Mouse (Mus musculus) Patski (cell line): ENCODE data around the gene Acot8. TPM values are rescaled to one million over a fixed set of nuclear protein-coding genes. Genes with fewer than 3 reads are reported as not detected.

Experiments used
- ATAC-seq: fragments of 100-300 bp; one replicate; pipeline ENCODE4 v1.8.0; 2021
- CTCF ChIA-PET: fragments of 350-600 bp; sonication (Branson Sonifier 250); formaldehyde crosslinking; loops from one replicate; lab custom pipeline; 2022; ENCODE audit warnings: inconsistent platforms; lab: Charles Lee
- POLR2A ChIA-PET: fragments of 350-600 bp; sonication (Branson Sonifier 250); formaldehyde crosslinking; loops from one replicate; lab custom pipeline; 2022; ENCODE audit warnings: antibody characterized with exemption, inconsistent platforms; lab: Charles Lee
- DNase-seq: peaks from one replicate; pipeline ENCODE4 v3.0.0-alpha.2; 2011; ENCODE audit warnings: low read depth, low spot score
- H3K27me3 ChIP-seq: fragments of 371-371 bp; one replicate; pipeline ENCODE4 v1.5.1; 2021
- CTCF ChIP-seq: fragments of 100-300 bp; IDR thresholded peaks from one replicate; pipeline ENCODE4 v1.5.1; 2021
- in situ Hi-C: fragments of 300-500 bp; cut with MboI; formaldehyde crosslinking; loops from 3 replicates; pipeline ENCODE4 v1.11.1; 2018; ENCODE audit warnings: low pct_unique_long_range_greater_than_20kb, mixed read lengths
- polyA plus RNA-seq: library from polyadenylated mRNA; unstranded; gene quantifications from one replicate; pipeline ENCODE4 v1.2.3, GENCODE M21; 2021

Gene Acot8
- polyA plus RNA-seq = 23.3 TPM

- in situ Hi-C loops = no loop called here
- H3K27me3 ChIP-seq = no peaks in the 10 kb centered on the region
- ChIA-PET POLR2A (interaction anchor here (0.6 to 1.8 kb wide), 4 partner anchors 11 to 29 kb away, joined by 3 to 7 read pairs (median 4); partner anchors contain the start of genes Neurl2 and Zswim1), CTCF (interaction anchor here (1.2 to 5.7 kb wide), 4 partner anchors 11 to 28 kb away, joined by 3 to 53 read pairs (median 10); partner anchors contain the start of genes Ctsa and Zswim1)
- TF ChIP-seq CTCF = no peak
- peak; percentile 90 for ATAC-seq
- peak; percentile 99 for DNase-seq
These were observed at the start of gene Acot8, which contains the start of gene Zswim3 for GRCm38 (mm10) chr2:164804533-164805331. Gene Acot8 (minus strand): TSS chr2:164804882. Gene Zswim3 (plus strand): TSS chr2:164805098.

- ATAC-seq = no peak
- ChIA-PET CTCF (interaction anchor here (1.1 to 1.8 kb wide), 2 partner anchors 15 to 17 kb away, joined by 3 to 6 read pairs; no protein-coding TSS in a partner anchor), POLR2A (no interaction called here)
- DNase-seq = no peak
- in situ Hi-C loops = no loop called here
- no peak for TF ChIP-seq CTCF
- H3K27me3 ChIP-seq = no peaks in the 10 kb centered on the region
These were observed 45.4 kb upstream of the Acot8 start for GRCm38 (mm10) chr2:164850061-164850460.

GRCm38 (mm10) chr2:164845782-164846181 lies 41.1 kb upstream of the Acot8 start:
- ChIA-PET CTCF (interaction anchor here (1.7 to 1.8 kb wide), 2 partner anchors 32 to 35 kb away, joined by 3 to 7 read pairs; no protein-coding TSS in a partner anchor), POLR2A (no interaction called here)
- DNase-seq (no peak), ATAC-seq (no peak)
- TF ChIP-seq CTCF = no peak
- H3K27me3 ChIP-seq = no peaks in the 10 kb centered on the region
- in situ Hi-C loops = no loop called here

- DNase-seq (no peak), ATAC-seq (no peak)
- ChIA-PET CTCF (interaction anchor here (0.9 to 2.5 kb wide), 4 partner anchors 10 to 42 kb away, joined by 4 to 10 read pairs (median 6); partner anchors contain the start of gene Zswim1), POLR2A (interaction anchor here (0.9 to 2.1 kb wide), 4 partner anchors 33 to 65 kb away, joined by 3 to 11 read pairs (median 4); partner anchors contain the start of gene Pcif1)
- in situ Hi-C loops = no loop called here
- TF ChIP-seq CTCF = no peak
- H3K27me3 ChIP-seq = no peaks in the 10 kb centered on the region
These were observed 30.5 kb upstream of the Acot8 start for GRCm38 (mm10) chr2:164835164-164835563.

- ATAC-seq (peak; percentile 23), DNase-seq (no peak)
- no peaks in the 10 kb centered on the region for H3K27me3 ChIP-seq
- POLR2A ChIA-PET = interaction anchor here (0.9 to 1.9 kb wide), 4 partner anchors 33 to 76 kb away, joined by 3 to 5 read pairs (median 4); partner anchors contain the start of gene Pcif1
- CTCF ChIA-PET = interaction anchor here (0.7 to 2.5 kb wide), 5 partner anchors 12 to 43 kb away, joined by 3 to 10 read pairs (median 6); partner anchors contain the start of genes Pltp and Zswim1
- no peak for TF ChIP-seq CTCF
- in situ Hi-C loops = no loop called here
These were observed 29.8 kb upstream of the Acot8 start for GRCm38 (mm10) chr2:164834531-164834930.

- no peaks in the 10 kb centered on the region for H3K27me3 ChIP-seq
- POLR2A ChIA-PET = interaction anchor here (0.7 to 1.9 kb wide), 5 partner anchors 9 to 77 kb away, joined by 3 to 5 read pairs (median 3); partner anchors contain the start of genes Acot8 and Zswim1
- ATAC-seq (peak; percentile 13), DNase-seq (peak; percentile 89)
- in situ Hi-C loops = no loop called here
- TF ChIP-seq CTCF = no peak
- CTCF ChIA-PET = interaction anchor here (1.3 to 2.5 kb wide), 7 partner anchors 11 to 44 kb away, joined by 3 to 10 read pairs (median 4); partner anchors contain the start of genes Acot8, Pltp and Zswim1
These were observed 28.8 kb upstream of the Acot8 start, which contains the start of gene Neurl2 for GRCm38 (mm10) chr2:164833314-164833959. Gene Neurl2 (minus strand): TSS chr2:164833456.

- POLR2A ChIA-PET = interaction anchor here (0.7 to 1.9 kb wide), 5 partner anchors 9 to 78 kb away, joined by 3 to 5 read pairs (median 3); partner anchors contain the start of genes Acot8 and Zswim1
- peak; percentile 24 for ATAC-seq
- no peaks in the 10 kb centered on the region for H3K27me3 ChIP-seq
- in situ Hi-C loops = no loop called here
- no peak for DNase-seq
- no peak for TF ChIP-seq CTCF
- CTCF ChIA-PET = interaction anchor here (1.3 to 2.5 kb wide), 5 partner anchors 11 to 35 kb away, joined by 3 to 7 read pairs (median 4); partner anchors contain the start of genes Acot8, Pltp and Zswim1
These were observed 28.1 kb upstream of the Acot8 start, which contains the start of gene Ctsa for GRCm38 (mm10) chr2:164832748-164833301. Gene Ctsa (plus strand): TSS chr2:164832873.

- ChIA-PET POLR2A (interaction anchor here (0.7 to 1.9 kb wide), 3 partner anchors 8 to 79 kb away, joined by 3 to 5 read pairs (median 3); partner anchors contain the start of gene Zswim1), CTCF (interaction anchor here (1.3 to 2.5 kb wide), 4 partner anchors 10 to 35 kb away, joined by 3 to 7 read pairs (median 4); partner anchors contain the start of genes Acot8 and Zswim1)
- ATAC-seq = no peak
- TF ChIP-seq CTCF = no peak
- no peaks in the 10 kb centered on the region for H3K27me3 ChIP-seq
- in situ Hi-C loops = no loop called here
- DNase-seq = no peak
These were observed 27.5 kb upstream of the Acot8 start for GRCm38 (mm10) chr2:164832032-164832747.

GRCm38 (mm10) chr2:164831029-164831428 lies 26.3 kb upstream of the Acot8 start:
- TF ChIP-seq CTCF = no peak
- H3K27me3 ChIP-seq = no peaks in the 10 kb centered on the region
- no peak for ATAC-seq
- POLR2A ChIA-PET = interaction anchor here (0.6 kb wide), 1 partner anchor 44 kb away, joined by 3 read pairs; no protein-coding TSS in a partner anchor
- in situ Hi-C loops = no loop called here
- CTCF ChIA-PET = interaction anchor here (0.7 to 1.1 kb wide), 2 partner anchors 36 to 50 kb away, joined by 3 read pairs; no protein-coding TSS in a partner anchor
- DNase-seq = no peak
